Mouse (Mus musculus) cerebellum, adult 18-20 months (tissue): ENCODE data around the gene Gbx1.

ENCODE experiments used
- DNase-seq, 2 experiments: peaks; one replicate each; pipeline ENCODE4 v3.0.0; 2021

Gbx1 gene

GRCm38 (mm10) chr5:24474723-24475261 is 52.2 kb downstream of the Gbx1 start:
- peak in 1 of 2 experiments; percentile 65 for DNase-seq

DNA sequence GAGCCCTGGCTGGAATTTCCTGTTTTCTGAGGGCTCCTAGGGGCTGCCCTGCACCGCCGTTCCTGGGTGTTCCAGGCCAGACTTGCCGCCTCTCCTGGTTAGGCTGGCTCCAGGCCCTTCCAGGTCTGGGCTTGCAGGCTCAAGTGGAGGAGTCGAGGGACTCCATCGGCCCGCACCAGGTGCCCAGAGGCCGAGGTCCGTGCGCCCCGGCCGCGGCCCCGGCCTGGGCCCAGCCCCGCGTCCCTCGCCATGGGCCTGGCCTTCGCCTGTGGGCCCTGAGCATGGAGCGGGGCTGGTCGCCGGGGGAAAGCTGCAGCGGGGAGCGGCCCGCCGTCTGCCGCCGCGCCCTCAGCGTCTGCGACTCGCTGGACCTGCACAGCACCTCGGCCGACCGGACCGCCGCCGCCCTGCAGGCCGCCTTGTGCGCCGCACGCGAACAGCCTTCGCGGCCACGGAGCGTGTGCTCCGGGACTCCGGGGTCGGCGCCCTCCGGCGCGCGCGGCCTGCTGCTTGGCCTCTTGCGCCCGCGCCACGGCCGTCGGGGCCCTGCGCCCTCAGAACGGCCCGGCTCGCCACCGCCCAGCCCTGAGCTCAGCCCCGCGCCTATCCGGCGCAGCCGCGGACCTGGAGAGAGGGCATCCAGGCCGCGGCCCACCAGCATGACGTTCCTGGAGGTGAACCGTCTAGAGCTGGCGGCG is 52.8 kb downstream of the Gbx1 start:
- DNase-seq, result peak in 1 of 2 experiments; percentile 49

GRCm38 (mm10) chr5:24472884-24473619 is 54.0 kb downstream of the Gbx1 start:
- no peak for DNase-seq

- DNase-seq, result peak; percentile 88 to 91
Measured at GRCm38 (mm10) chr5:24470600-24470999, 56.4 kb downstream of the Gbx1 start.

DNA sequence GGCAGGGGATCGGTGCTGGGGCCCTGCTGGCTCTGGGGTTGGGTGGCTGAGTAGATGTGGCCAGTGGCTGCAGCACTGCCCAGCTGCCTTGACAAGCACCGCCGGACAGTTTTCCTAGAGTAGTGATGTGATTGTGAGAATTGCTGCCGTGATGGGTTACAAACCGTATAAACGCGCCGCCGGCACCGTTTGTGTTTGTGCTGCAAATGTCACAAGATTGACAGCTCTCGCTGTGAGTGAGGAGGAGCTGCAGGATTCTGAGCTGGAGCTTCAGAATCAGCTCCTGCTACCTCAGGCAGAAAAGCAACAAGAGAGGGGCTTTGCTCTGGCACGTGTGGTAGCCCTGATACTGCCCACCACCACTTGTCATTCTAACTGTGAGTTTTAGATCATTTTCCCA is 60.2 kb downstream of the Gbx1 start:
- DNase-seq, result no peak

DNA sequence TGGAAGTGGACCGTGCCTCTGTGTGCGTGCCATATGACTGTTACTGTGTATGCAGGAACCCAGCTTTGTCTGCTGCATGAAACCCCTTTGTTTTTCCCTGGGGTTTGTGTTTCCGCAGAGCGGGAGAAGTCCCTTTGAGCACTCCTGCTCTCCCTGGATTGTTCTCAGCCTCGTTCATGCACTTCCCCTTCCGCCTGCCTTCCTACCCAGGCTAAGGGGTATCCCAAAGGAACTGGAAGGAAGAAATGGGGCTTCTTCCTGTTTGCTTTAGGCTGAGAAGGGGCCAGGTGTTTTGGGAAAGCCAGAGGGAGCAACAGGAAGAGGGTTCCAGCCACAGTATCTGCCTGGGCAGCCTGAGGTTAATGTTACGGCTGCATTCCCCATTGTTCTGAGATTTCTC is 71.4 kb downstream of the Gbx1 start:
- no peak for DNase-seq

- no peak for DNase-seq
Measured at GRCm38 (mm10) chr5:24455076-24455475, 71.9 kb downstream of the Gbx1 start.

- no peak for DNase-seq
Measured at GRCm38 (mm10) chr5:24453985-24454303, 73.1 kb downstream of the Gbx1 start.

- DNase-seq, result peak; percentile 85
Measured at GRCm38 (mm10) chr5:24453283-24453984, 73.6 kb downstream of the Gbx1 start.
